Mouse (Mus musculus): ENCODE results near the gene Sap18. TPM values are rescaled to one million over a fixed set of nuclear protein-coding genes. Genes with fewer than 3 reads are reported as not detected.
"Not testable (repeated sequence)": the region's sequence is repeated elsewhere in the genome, so short reads cannot be mapped to it uniquely, and the experiment has no call there.

Sap18 gene
- polyA plus RNA-seq, 1 experiment from 2014 or later: 35.6 TPM

DNA sequence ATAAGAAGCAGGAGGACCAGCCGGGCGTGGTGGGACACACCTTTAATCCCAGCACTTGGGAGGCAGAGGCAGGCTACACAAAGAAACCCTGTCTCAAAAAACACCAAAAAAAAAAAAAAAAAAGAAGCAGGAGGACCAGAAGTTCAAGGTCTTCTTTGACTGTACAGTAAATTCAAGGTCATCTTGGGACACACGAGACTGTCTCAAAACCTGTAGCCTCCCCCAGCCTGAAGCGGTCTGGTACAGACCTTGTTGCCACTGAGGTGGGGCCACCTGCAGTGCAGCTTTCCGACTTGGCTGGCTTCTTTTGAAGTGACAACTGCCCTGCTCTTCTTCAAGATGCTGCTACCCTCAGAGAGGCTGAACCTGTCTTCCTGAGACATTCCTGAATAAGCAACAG is 50.1 kb downstream of the Sap18 start:
- ATAC-seq (ENCODE audit: low FRiP score, low TSS enrichment); H3K9me3 ChIP-seq (ENCODE audit: control insufficient read depth, low read length); H3K9ac ChIP-seq (replicated peaks; ENCODE audit: low read length); H3K4me3 ChIP-seq (replicated peaks; ENCODE audit: low read depth, low read length); H3K27ac ChIP-seq (replicated peaks; ENCODE audit: low read depth, low read length); H3K4me1 ChIP-seq (ENCODE audit: control insufficient read depth, insufficient read depth, low read length); DNase-seq; H3K27me3 ChIP-seq (ENCODE audit: control insufficient read depth, insufficient read depth, low read length); H3K4me2 ChIP-seq (ENCODE audit: low read length): not testable (repeated sequence)
- peaks cover 43% of the 10 kb centered on the region for H3K36me3 ChIP-seq (ENCODE audit: control insufficient read depth, insufficient read depth, low read length)
- WGBS: 84% methylated on average over 5 of the region's 5 CpGs

DNA sequence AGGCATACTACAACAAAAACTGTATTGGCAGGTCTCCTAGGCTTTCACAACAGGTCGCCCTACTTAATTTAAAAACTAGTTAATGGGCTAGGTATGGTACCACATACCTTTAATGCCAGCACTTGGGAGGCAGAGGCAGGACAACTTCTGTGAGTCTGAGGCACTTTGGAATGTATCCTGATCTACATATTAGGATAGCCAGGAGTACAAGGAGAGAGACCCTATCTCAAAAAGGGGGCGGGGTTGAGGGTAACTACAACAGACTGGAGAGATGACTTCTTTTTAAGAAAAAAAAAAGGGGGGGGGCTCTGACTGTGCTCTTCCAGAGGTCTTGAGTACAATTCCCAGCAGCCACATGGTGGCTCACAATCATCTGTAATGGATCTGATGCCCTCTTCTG is 50.7 kb downstream of the Sap18 start:
- H3K27ac ChIP-seq (replicated peaks; ENCODE audit: low read depth, low read length): no peak overlapping the region
- no peaks in the 10 kb centered on the region for H3K9me3 ChIP-seq (ENCODE audit: control insufficient read depth, low read length)
- DNase-seq (no peak), ATAC-seq (ENCODE audit: low FRiP score, low TSS enrichment) (no peak)
- no peak overlapping the region for H3K9ac ChIP-seq (replicated peaks; ENCODE audit: low read length)
- H3K4me1 ChIP-seq (ENCODE audit: control insufficient read depth, insufficient read depth, low read length): no peaks in the 10 kb centered on the region
- peaks cover 45% of the 10 kb centered on the region for H3K36me3 ChIP-seq (ENCODE audit: control insufficient read depth, insufficient read depth, low read length)
- H3K4me2 ChIP-seq (ENCODE audit: low read length): no peak overlapping the region
- no peaks in the 10 kb centered on the region for H3K27me3 ChIP-seq (ENCODE audit: control insufficient read depth, insufficient read depth, low read length)
- H3K4me3 ChIP-seq (replicated peaks; ENCODE audit: low read depth, low read length): no peak overlapping the region
- 93% methylated on average over 2 of the region's 2 CpGs for WGBS

DNA sequence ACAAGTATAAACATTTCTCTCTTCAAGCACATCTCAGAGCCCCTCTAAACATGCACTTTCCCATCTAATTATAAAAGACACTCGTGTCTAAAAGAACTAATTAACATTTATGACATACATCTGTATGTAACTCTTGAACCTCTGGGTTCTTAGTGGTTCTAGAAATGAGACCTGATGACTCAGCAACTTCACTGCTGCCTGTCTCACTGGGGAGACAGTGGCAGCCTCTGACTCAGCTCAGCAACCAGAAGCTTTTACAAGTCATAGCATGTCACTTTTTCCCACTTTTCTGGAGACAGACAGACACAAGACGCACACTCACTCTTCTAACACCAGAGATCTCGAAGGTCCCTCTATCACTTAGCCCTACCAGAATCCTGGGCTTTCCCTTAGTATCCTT is 52.4 kb downstream of the Sap18 start:
- H3K9ac ChIP-seq (replicated peaks; ENCODE audit: low read length): no peak overlapping the region
- peaks cover 36% of the 10 kb centered on the region for H3K36me3 ChIP-seq (ENCODE audit: control insufficient read depth, insufficient read depth, low read length)
- no peaks in the 10 kb centered on the region for H3K4me1 ChIP-seq (ENCODE audit: control insufficient read depth, insufficient read depth, low read length)
- H3K27ac ChIP-seq (replicated peaks; ENCODE audit: low read depth, low read length): no peak overlapping the region
- DNase-seq: no peak
- no peaks in the 10 kb centered on the region for H3K9me3 ChIP-seq (ENCODE audit: control insufficient read depth, low read length)
- H3K4me3 ChIP-seq (replicated peaks; ENCODE audit: low read depth, low read length): no peak overlapping the region
- WGBS: 85% methylated on average over 3 of the region's 3 CpGs
- no peak overlapping the region for H3K4me2 ChIP-seq (ENCODE audit: low read length)
- ATAC-seq (ENCODE audit: low FRiP score, low TSS enrichment): no peak
- no peaks in the 10 kb centered on the region for H3K27me3 ChIP-seq (ENCODE audit: control insufficient read depth, insufficient read depth, low read length)

DNA sequence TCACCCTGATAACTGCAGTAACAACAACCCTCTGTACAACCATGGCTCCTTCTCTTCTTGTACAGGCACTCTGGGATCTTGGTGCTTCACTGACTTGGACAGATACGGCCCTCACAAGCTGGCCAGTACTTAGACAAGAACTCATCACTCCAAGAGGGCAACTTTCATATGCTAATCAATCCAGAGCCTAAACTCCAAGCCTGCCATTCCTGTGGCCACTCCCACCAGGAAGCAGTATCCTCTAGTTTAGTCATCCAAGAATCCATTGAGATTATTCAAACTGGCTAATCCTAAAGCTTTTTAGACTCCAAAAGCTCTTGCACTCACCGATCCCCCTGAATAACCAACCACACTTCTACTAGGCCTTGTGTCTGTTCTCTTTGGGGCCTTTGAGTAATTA is 55.0 kb downstream of the Sap18 start:
- Histone ChIP-seq H3K9ac (replicated peaks; ENCODE audit: low read length) (no peak overlapping the region), H3K4me3 (replicated peaks; ENCODE audit: low read depth, low read length) (no peak overlapping the region), H3K4me2 (ENCODE audit: low read length) (no peak overlapping the region), H3K27ac (replicated peaks; ENCODE audit: low read depth, low read length) (no peak overlapping the region), H3K36me3 (ENCODE audit: control insufficient read depth, insufficient read depth, low read length) (peaks cover 43% of the 10 kb centered on the region), H3K27me3 (ENCODE audit: control insufficient read depth, insufficient read depth, low read length) (no peaks in the 10 kb centered on the region), H3K4me1 (ENCODE audit: control insufficient read depth, insufficient read depth, low read length) (no peaks in the 10 kb centered on the region), H3K9me3 (ENCODE audit: control insufficient read depth, low read length) (no peaks in the 10 kb centered on the region)
- 53% methylated on average over 2 of the region's 2 CpGs for WGBS
- DNase-seq: no peak
- ATAC-seq (ENCODE audit: low FRiP score, low TSS enrichment): no peak

DNA sequence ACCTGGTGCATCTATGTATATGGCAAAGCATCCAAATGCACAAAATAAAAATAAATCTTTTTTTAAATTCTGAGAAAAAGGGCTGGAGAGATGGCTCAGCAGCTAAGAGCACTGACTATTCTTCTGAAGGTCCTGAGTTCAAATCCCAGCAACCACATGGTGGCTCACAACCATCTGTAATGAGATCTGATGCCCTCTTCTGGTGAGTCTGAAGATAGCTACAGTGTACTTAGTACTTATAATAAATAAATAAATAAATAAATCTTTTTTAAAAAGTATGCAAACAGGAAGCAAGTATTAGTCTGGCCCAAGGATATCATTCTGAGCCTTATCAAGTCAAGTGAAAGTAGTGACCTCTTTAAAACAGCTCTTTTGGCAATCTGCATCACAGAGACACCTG is 58.1 kb downstream of the Sap18 start:
- H3K27me3 ChIP-seq (ENCODE audit: control insufficient read depth, insufficient read depth, low read length); H3K9me3 ChIP-seq (ENCODE audit: control insufficient read depth, low read length); H3K27ac ChIP-seq (replicated peaks; ENCODE audit: low read depth, low read length); DNase-seq; H3K4me2 ChIP-seq (ENCODE audit: low read length); H3K9ac ChIP-seq (replicated peaks; ENCODE audit: low read length); H3K4me3 ChIP-seq (replicated peaks; ENCODE audit: low read depth, low read length); ATAC-seq (ENCODE audit: low FRiP score, low TSS enrichment); H3K4me1 ChIP-seq (ENCODE audit: control insufficient read depth, insufficient read depth, low read length): not testable (repeated sequence)
- H3K36me3 ChIP-seq (ENCODE audit: control insufficient read depth, insufficient read depth, low read length): peaks cover 46% of the 10 kb centered on the region

Small RNA genes within 50 kb of the gene (microRNA-seq; reads per million reads assigned to microRNA genes)
- not detected for gene Mir3077

Other genes with a start within 250 kb of the Sap18 start
- gene Eef1akmt1, start 226.6 kb upstream of the Sap18 start, polyA plus RNA-seq (2014; fragmentation: Nextera tagmentation; extraction: Ambion mirVana): 101 and 104 TPM in 2 replicates
- 13.5 and 18.7 TPM in 2 replicates for gene Xpo4, start 132.8 kb upstream of the Sap18 start, polyA plus RNA-seq (2014; fragmentation: Nextera tagmentation; extraction: Ambion mirVana)
- not detected in 2 replicates for gene Gm49361, start 52.1 kb upstream of the Sap18 start, polyA plus RNA-seq (2014; fragmentation: Nextera tagmentation; extraction: Ambion mirVana)
- gene Lats2, start 39.8 kb upstream of the Sap18 start, polyA plus RNA-seq (2014; fragmentation: Nextera tagmentation; extraction: Ambion mirVana): 5.4 and 7.1 TPM in 2 replicates
- 4.8 and 8.6 TPM in 2 replicates for gene Ska3, start 28.0 kb downstream of the Sap18 start, polyA plus RNA-seq (2014; fragmentation: Nextera tagmentation; extraction: Ambion mirVana)
- 143 and 156 TPM in 2 replicates for gene Mrpl57, start 28.1 kb downstream of the Sap18 start, polyA plus RNA-seq (2014; fragmentation: Nextera tagmentation; extraction: Ambion mirVana)
- 37.5 and 43.2 TPM in 2 replicates for gene Zdhhc20, start 92.1 kb downstream of the Sap18 start, polyA plus RNA-seq (2014; fragmentation: Nextera tagmentation; extraction: Ambion mirVana)
- gene Micu2, start 201.1 kb downstream of the Sap18 start, polyA plus RNA-seq (2014; fragmentation: Nextera tagmentation; extraction: Ambion mirVana): 48.3 and 54.6 TPM in 2 replicates

Measured in midbrain, embryonic 14.5 days (tissue).